Mouse (Mus musculus) limb, embryonic 10.5 days (tissue): ENCODE measurements at regions not wholly inside any gene's neighbourhood (a gene's known extent, or its start where the extent isn't known, plus 50 kb on each side); places are given as distances from the start of the nearest gene placed in this dataset.
A peak's percentile ranks its signal among the peaks of the same experiment; 100 is the strongest.

Source experiments
- DNase-seq: peaks from one replicate; pipeline ENCODE4 v3.0.0-alpha.2; 2017; ENCODE audit warnings: low spot score
- H3K27ac ChIP-seq: fragments of 300-500 bp; sonication (generic); 2 replicates; pipeline ENCODE4 v1.5.1; 2016; ENCODE audit warnings: mild to moderate bottlenecking
- H3K27me3 ChIP-seq: fragments of 300-500 bp; sonication (generic); 2 replicates; pipeline ENCODE4 v1.6.1; 2016; ENCODE audit warnings: low read depth, mild to moderate bottlenecking; ENCODE audit not compliant: poor library complexity, severe bottlenecking
- H3K36me3 ChIP-seq: fragments of 300-500 bp; sonication (generic); 2 replicates; pipeline ENCODE4 v1.6.1; 2016; ENCODE audit warnings: mild to moderate bottlenecking, moderate library complexity
- H3K4me1 ChIP-seq: fragments of 300-500 bp; sonication (generic); 2 replicates; pipeline ENCODE4 v1.6.1; 2016
- H3K4me3 ChIP-seq: fragments of 300-500 bp; sonication (generic); 2 replicates; pipeline ENCODE4 v1.5.1; 2016; ENCODE audit warnings: mild to moderate bottlenecking, moderate library complexity
- H3K9me3 ChIP-seq: fragments of 300-500 bp; sonication (generic); replicated peaks from 2 replicates; pipeline ENCODE4 v1.6.1; 2016; ENCODE audit warnings: mild to moderate bottlenecking
- WGBS: fragments of 180-500 bp; shearing (Covaris S2); methylation state at CpG from one replicate; pipeline ENCODE4 v1.1.7; 2016; 5-methylcytosine and 5-hydroxymethylcytosine counted together

DNA sequence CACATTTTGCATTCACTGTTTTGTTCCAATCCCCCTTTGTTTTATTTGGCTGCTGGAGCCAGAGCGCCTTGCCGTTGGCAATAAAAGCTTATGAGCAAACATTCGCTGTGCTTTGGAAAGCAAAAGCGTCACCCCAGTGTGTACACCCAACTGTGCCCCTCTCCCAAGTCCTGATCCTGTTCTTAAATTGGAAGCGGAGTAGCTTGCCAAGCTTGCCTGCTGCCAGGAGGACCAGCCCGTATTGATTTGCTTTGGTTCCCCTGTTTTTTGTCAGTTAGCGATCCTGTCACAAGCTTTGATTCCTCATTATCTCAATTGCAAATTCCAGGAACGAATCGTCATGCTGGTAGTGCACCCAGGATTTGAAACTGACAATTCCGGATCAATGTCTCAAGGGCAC is 917.5 kb downstream of the Olfm4 start:
- H3K9me3 ChIP-seq = no peaks in the 10 kb centered on the region
- 82% methylated on average over 10 of the region's 10 CpGs for WGBS
- no peaks in the 10 kb centered on the region for H3K4me1 ChIP-seq
- H3K27ac ChIP-seq = no peak overlapping the region
- H3K36me3 ChIP-seq = no peaks in the 10 kb centered on the region
- H3K27me3 ChIP-seq = no peaks in the 10 kb centered on the region
- no peak overlapping the region for H3K4me3 ChIP-seq
- DNase-seq = no peak

GRCm38 (mm10) chr14:80901759-80902163 is 917.9 kb downstream of the Olfm4 start:
- Histone ChIP-seq H3K4me1 (no peaks in the 10 kb centered on the region), H3K4me3 (no peak overlapping the region), H3K36me3 (no peaks in the 10 kb centered on the region), H3K27me3 (no peaks in the 10 kb centered on the region), H3K27ac (no peak overlapping the region), H3K9me3 (no peaks in the 10 kb centered on the region)
- 89% methylated on average over 9 of the region's 9 CpGs for WGBS
- no peak for DNase-seq

DNA sequence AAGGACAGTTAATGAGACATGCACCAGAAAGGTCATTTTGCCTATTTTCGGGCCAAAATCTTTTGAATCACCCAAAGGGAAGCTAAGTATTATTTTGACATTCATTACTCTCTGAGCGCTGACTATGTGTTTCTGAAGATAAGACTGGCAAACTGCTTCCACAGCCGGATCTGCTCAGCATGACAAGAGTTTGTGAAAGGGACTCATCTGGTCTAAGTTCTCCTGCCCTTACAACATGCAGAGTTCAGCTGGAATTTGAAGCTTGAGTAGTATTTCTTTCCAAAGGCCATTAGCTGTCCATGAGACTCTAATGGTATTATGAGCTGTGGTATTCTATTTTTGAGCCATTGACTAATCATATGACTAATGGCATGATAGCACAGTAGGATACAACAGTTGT is 932.1 kb downstream of the Olfm4 start:
- Histone ChIP-seq H3K4me1 (no peaks in the 10 kb centered on the region), H3K27me3 (no peaks in the 10 kb centered on the region), H3K4me3 (no peak overlapping the region), H3K9me3 (no peaks in the 10 kb centered on the region), H3K36me3 (no peaks in the 10 kb centered on the region), H3K27ac (no peak overlapping the region)
- DNase-seq = no peak
- WGBS = 86% methylated on average over 3 of the region's 3 CpGs

GRCm38 (mm10) chr14:80923732-80924131 is 939.9 kb downstream of the Olfm4 start:
- DNase-seq = no peak
- no peaks in the 10 kb centered on the region for H3K36me3 ChIP-seq
- H3K27ac ChIP-seq = no peak overlapping the region
- no peaks in the 10 kb centered on the region for H3K4me1 ChIP-seq
- no peak overlapping the region for H3K4me3 ChIP-seq
- 83% methylated on average over 2 of the region's 2 CpGs for WGBS
- no peaks in the 10 kb centered on the region for H3K9me3 ChIP-seq
- no peaks in the 10 kb centered on the region for H3K27me3 ChIP-seq

DNA sequence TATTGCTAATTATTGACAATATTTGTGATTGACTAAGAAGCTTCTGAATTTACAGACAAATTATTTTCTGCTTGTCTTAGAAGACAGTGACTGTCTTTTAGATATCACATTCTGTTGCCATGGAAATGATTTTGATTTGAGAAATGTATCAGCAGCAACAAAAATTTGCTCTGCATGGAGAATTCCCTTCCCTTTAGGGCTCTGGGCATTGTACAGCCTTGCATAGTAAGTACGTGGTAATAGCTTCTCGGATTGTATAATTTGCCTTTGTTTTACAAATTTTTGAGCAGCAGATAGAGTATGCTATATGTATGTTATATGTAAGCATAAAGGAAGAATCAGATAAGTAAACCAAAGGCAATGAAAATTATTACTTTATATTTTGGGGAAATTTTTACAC is 976.1 kb downstream of the Olfm4 start:
- Histone ChIP-seq H3K27ac (no peak overlapping the region), H3K36me3 (no peaks in the 10 kb centered on the region), H3K27me3 (no peaks in the 10 kb centered on the region), H3K9me3 (no peaks in the 10 kb centered on the region), H3K4me3 (no peak overlapping the region), H3K4me1 (no peaks in the 10 kb centered on the region)
- DNase-seq = no peak
- WGBS = 94% methylated on average over 2 of the region's 2 CpGs

DNA sequence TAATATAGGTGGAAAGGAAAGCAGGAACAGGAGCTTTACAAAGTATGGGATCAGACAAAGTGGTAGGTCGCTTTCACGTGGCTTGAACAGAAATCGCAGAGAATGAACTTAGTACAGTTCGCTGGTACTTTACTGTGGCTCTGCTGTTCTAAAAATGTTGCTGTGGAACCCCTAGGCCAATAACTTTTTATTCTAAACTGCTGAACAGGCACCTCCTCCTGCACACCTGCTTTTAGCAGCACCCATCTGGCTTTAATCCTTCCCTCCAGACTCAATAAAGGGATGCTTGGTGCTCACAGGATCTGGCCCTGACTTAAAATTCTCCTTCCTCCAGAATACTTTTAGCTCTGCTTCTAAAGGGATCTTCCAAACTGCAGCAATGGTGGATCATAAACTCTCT is 991.9 kb downstream of the Olfm4 start:
- Histone ChIP-seq H3K36me3 (no peaks in the 10 kb centered on the region), H3K4me3 (no peak overlapping the region), H3K9me3 (no peaks in the 10 kb centered on the region), H3K4me1 (peaks cover 5% of the 10 kb centered on the region; the same call in 1 of the 2 replicates), H3K27ac (no peak overlapping the region), H3K27me3 (no peaks in the 10 kb centered on the region)
- 87% methylated on average over 4 of the region's 4 CpGs for WGBS
- DNase-seq = peak; percentile 30

GRCm38 (mm10) chr14:80976662-80977061 is 992.8 kb downstream of the Olfm4 start:
- Histone ChIP-seq H3K36me3 (no peaks in the 10 kb centered on the region), H3K9me3 (no peaks in the 10 kb centered on the region), H3K4me3 (no peak overlapping the region), H3K4me1 (peaks cover 5% of the 10 kb centered on the region; the same call in 1 of the 2 replicates), H3K27me3 (no peaks in the 10 kb centered on the region), H3K27ac (no peak overlapping the region)
- DNase-seq = no peak
- WGBS = 81% methylated on average over 5 of the region's 5 CpGs

DNA sequence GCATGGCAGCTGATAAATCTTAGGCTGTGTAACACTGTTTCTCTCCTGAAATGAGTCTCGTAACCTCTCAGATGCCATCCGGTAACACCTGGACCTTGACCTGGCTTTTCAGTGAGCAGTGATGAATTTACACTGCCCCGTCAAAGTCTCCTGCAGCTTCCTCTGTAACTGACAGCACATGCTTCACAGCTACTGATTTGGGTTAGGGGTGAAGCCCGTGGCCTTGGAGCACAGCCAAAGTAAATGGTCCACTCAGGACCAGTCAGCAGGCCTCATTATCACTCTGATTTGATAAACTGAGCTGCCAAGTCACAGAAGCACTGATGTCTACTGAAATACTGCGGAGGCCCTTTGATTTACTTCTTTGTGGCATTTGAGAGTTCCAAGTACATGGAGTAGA is 995.6 kb downstream of the Olfm4 start:
- DNase-seq = peak; percentile 32
- no peaks in the 10 kb centered on the region for H3K9me3 ChIP-seq
- 71% methylated on average over 5 of the region's 5 CpGs for WGBS
- H3K4me1 ChIP-seq = peaks cover 5% of the 10 kb centered on the region; the same call in 1 of the 2 replicates
- no peak overlapping the region for H3K27ac ChIP-seq
- no peak overlapping the region for H3K4me3 ChIP-seq
- no peaks in the 10 kb centered on the region for H3K27me3 ChIP-seq
- no peaks in the 10 kb centered on the region for H3K36me3 ChIP-seq

GRCm38 (mm10) chr14:80990192-80990591 is 1006.3 kb downstream of the Olfm4 start:
- DNase-seq = no peak
- H3K27me3 ChIP-seq = no peaks in the 10 kb centered on the region
- no peaks in the 10 kb centered on the region for H3K36me3 ChIP-seq
- no peaks in the 10 kb centered on the region for H3K9me3 ChIP-seq
- no peaks in the 10 kb centered on the region for H3K4me1 ChIP-seq
- 86% methylated on average over 3 of the region's 3 CpGs for WGBS
- H3K27ac ChIP-seq = no peak overlapping the region
- H3K4me3 ChIP-seq = no peak overlapping the region

GRCm38 (mm10) chr14:80990679-80991286 is 1006.9 kb downstream of the Olfm4 start:
- no peak overlapping the region for H3K4me3 ChIP-seq
- H3K9me3 ChIP-seq = no peaks in the 10 kb centered on the region
- H3K36me3 ChIP-seq = no peaks in the 10 kb centered on the region
- WGBS = 80% methylated on average over 1 of the region's 1 CpGs
- no peak for DNase-seq
- H3K27me3 ChIP-seq = no peaks in the 10 kb centered on the region
- no peak overlapping the region for H3K27ac ChIP-seq
- H3K4me1 ChIP-seq = no peaks in the 10 kb centered on the region

DNA sequence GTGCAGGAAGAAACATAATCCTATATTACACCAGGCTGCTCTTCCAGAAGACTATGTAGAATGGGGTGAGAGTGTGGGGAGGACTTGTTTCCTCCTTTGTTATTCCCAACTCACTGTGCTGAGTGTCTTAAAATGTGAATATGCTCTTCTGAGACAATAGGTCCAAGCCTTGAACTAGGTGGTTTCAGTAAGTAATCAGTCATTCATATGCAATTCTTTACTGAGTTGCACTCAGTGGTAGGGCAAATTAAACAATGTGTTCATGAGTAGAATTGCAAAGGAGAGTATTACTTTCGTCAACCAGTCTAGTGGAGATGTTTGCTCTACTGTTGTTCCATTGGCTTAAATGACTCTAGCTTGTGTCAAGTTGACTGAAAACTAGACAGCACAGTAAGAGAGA is 1015.1 kb downstream of the Olfm4 start:
- no peaks in the 10 kb centered on the region for H3K27me3 ChIP-seq
- whole genome bisulfite sequencing = 91% methylated on average over 1 of the region's 1 CpGs
- no peak overlapping the region for H3K27ac ChIP-seq
- H3K36me3 ChIP-seq = no peaks in the 10 kb centered on the region
- H3K4me3 ChIP-seq = no peak overlapping the region
- no peaks in the 10 kb centered on the region for H3K9me3 ChIP-seq
- no peak for DNase-seq
- H3K4me1 ChIP-seq = no peaks in the 10 kb centered on the region

GRCm38 (mm10) chr14:81013208-81013607 is 1029.3 kb downstream of the Olfm4 start:
- H3K4me3 ChIP-seq = no peak overlapping the region
- 82% methylated on average over 5 of the region's 5 CpGs for WGBS
- DNase-seq = no peak
- no peaks in the 10 kb centered on the region for H3K9me3 ChIP-seq
- no peaks in the 10 kb centered on the region for H3K4me1 ChIP-seq
- no peaks in the 10 kb centered on the region for H3K36me3 ChIP-seq
- no peak overlapping the region for H3K27ac ChIP-seq
- no peaks in the 10 kb centered on the region for H3K27me3 ChIP-seq

- no peaks in the 10 kb centered on the region for H3K9me3 ChIP-seq
- no peak for DNase-seq
- no peaks in the 10 kb centered on the region for H3K36me3 ChIP-seq
- H3K4me1 ChIP-seq = no peaks in the 10 kb centered on the region
- H3K27ac ChIP-seq = no peak overlapping the region
- H3K27me3 ChIP-seq = no peaks in the 10 kb centered on the region
- no peak overlapping the region for H3K4me3 ChIP-seq
These were observed 1047.6 kb downstream of the Olfm4 start for GRCm38 (mm10) chr14:81031475-81031874.

DNA sequence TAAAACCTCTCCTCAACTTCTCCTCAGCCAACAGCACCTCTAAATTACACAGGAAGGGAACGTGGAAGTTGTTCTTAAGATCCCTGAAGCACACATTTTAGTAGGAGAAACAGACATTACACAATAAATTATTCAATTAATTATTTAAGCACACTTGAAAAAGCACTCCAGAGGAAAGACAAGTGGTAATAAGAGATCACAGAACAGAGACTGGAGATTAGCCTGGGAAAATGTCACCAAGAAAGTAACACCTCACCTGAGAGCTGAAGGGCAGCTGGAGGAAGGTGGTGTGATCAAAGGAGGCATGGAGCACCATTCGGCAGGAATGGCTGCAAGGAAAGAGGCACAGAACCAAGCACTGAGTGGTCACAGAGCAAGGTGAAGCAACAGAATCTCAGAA is 1053.8 kb downstream of the Olfm4 start:
- Histone ChIP-seq H3K27ac (no peak overlapping the region), H3K36me3 (no peaks in the 10 kb centered on the region), H3K27me3 (no peaks in the 10 kb centered on the region), H3K4me3 (no peak overlapping the region), H3K9me3 (no peaks in the 10 kb centered on the region), H3K4me1 (no peaks in the 10 kb centered on the region)
- DNase-seq = no peak
- WGBS = 60% methylated on average over 2 of the region's 2 CpGs
